Mouse (Mus musculus): Measurements from ENCODE around the gene Fam13c.

DNA sequence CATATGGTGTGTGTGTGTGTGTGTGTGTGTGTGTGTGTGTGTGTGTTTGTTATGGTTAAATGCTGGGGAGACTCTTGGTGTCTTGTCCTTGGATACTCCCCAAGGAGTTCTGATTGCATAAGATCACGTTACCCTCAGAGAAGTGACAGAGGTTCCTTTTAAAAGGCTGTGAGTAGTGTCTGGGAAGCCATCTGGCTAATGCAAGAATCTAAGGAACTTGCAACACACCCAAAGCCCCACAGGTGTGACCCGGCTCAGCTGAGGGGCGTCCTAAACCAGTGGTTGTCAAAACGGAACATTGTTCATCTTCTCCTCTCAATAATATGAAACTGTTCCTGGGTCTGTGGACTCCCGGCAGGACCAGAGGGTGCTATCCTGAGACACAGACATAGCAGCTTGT, 2.3 kb downstream of the Fam13c start:
- peak; percentile 26 for TF ChIP-seq TCF12 (IDR thresholded peaks at IDR 0.05; ENCODE audit: insufficient read depth, poor library complexity, severe bottlenecking)
- TF ChIP-seq POLR2A (IDR thresholded peaks at IDR 0.05; ENCODE audit: insufficient read length, low read depth): no peak
- no peak for TF ChIP-seq MAX (IDR thresholded peaks at IDR 0.05; ENCODE audit: low read depth)
- no peak for TF ChIP-seq POLR2AphosphoS2 (IDR thresholded peaks at IDR 0.05; ENCODE audit: insufficient read length, low read depth)
- TF ChIP-seq MYOD1 (IDR thresholded peaks at IDR 0.05; ENCODE audit: control insufficient read depth in 1 of 3, insufficient read length in 2 of 3, low read depth in 2 of 3): peak in 1 of 3 experiments; percentile 37
- TF ChIP-seq TCF3 (IDR thresholded peaks at IDR 0.05; ENCODE audit: insufficient read length, low read depth): no peak

Measured in myocyte (in vitro differentiated cells).